Mouse (Mus musculus) layer of hippocampus, adult 11-12 months (tissue): Measurements from ENCODE around the gene Ptpn23.
A peak's percentile ranks its signal among the peaks of the same experiment; 100 is the strongest.
"Not testable (repeated sequence)": the region's sequence is repeated elsewhere in the genome, so short reads cannot be mapped to it uniquely, and the experiment has no call there.

Source experiments
- DNase-seq: peaks from one replicate; pipeline ENCODE4 v3.0.0; 2022; ENCODE audit warnings: low spot score

Ptpn23 gene

GRCm38 (mm10) chr9:110408099-110408773, at the start of gene Ptpn23:
TSS of gene Ptpn23 (minus strand) at chr9:110408213.
- peak; percentile 95 for DNase-seq

- DNase-seq, result no peak
These were observed 44.5 kb upstream of the Ptpn23 start for GRCm38 (mm10) chr9:110452523-110452922.

- DNase-seq, result peak; percentile 83
These were observed 41.0 kb upstream of the Ptpn23 start for GRCm38 (mm10) chr9:110448857-110449617.

GRCm38 (mm10) chr9:110448356-110448755, 40.3 kb upstream of the Ptpn23 start:
- DNase-seq, result no peak

- no peak for DNase-seq
These were observed 32.5 kb upstream of the Ptpn23 start for GRCm38 (mm10) chr9:110440559-110440958.

GRCm38 (mm10) chr9:110440049-110440448, 32.0 kb upstream of the Ptpn23 start:
- no peak for DNase-seq

- no peak for DNase-seq
These were observed 28.0 kb upstream of the Ptpn23 start for GRCm38 (mm10) chr9:110436041-110436440.

GRCm38 (mm10) chr9:110433045-110433444, 25.0 kb upstream of the Ptpn23 start:
- DNase-seq, result no peak

- DNase-seq, result peak; percentile 35
These were observed 23.2 kb upstream of the Ptpn23 start for GRCm38 (mm10) chr9:110431241-110431640.

- DNase-seq, result no peak
These were observed 11.6 kb upstream of the Ptpn23 start, which contains the start of gene Ngp for GRCm38 (mm10) chr9:110419511-110420112. TSS of gene Ngp (plus strand) at chr9:110419747.

- DNase-seq, result peak; percentile 45
These were observed 5.8 kb upstream of the Ptpn23 start for GRCm38 (mm10) chr9:110413785-110414184.

- no peak for DNase-seq
These were observed 4.9 kb upstream of the Ptpn23 start for GRCm38 (mm10) chr9:110412926-110413325.

GRCm38 (mm10) chr9:110410908-110411887, 3.2 kb upstream of the Ptpn23 start:
- peak; percentile 89 for DNase-seq

GRCm38 (mm10) chr9:110407311-110408098, 508 bp downstream of the Ptpn23 start:
- no peak for DNase-seq

- DNase-seq, result not testable (repeated sequence)
These were observed 4.8 kb downstream of the Ptpn23 start for GRCm38 (mm10) chr9:110403240-110403639.

- no peak for DNase-seq
These were observed 5.3 kb downstream of the Ptpn23 start for GRCm38 (mm10) chr9:110402731-110403130.

- DNase-seq, result no peak
These were observed 7.4 kb downstream of the Ptpn23 start for GRCm38 (mm10) chr9:110400650-110401049.

- no peak for DNase-seq
These were observed 14.7 kb downstream of the Ptpn23 start for GRCm38 (mm10) chr9:110393295-110393694.

- no peak for DNase-seq
These were observed 17.2 kb downstream of the Ptpn23 start for GRCm38 (mm10) chr9:110390843-110391242.

- DNase-seq, result no peak
These were observed 20.0 kb downstream of the Ptpn23 start for GRCm38 (mm10) chr9:110388011-110388410.
